Mouse (Mus musculus) heart, adult 2 months (tissue): Measurements from ENCODE around the gene Pmel.

ENCODE experiments used
- CTCF ChIP-seq: fragments of 200-600 bp; IDR thresholded peaks from 2 replicates; pipeline ENCODE4 v1.8.1; 2022; ENCODE audit warnings: antibody characterized with exemption, mild to moderate bottlenecking, moderate library complexity
- POLR2A ChIP-seq: fragments of 200-500 bp; IDR thresholded peaks from 2 replicates; pipeline ENCODE4 v1.6.1; 2011; ENCODE audit warnings: mild to moderate bottlenecking, low read depth, low read length, control low read depth; ENCODE audit not compliant: insufficient read depth

GRCm38 (mm10) chr10:128715559-128716537 is 11.9 kb downstream of the Pmel start:
- TF ChIP-seq CTCF (no peak), POLR2A (no peak)
